Mouse (Mus musculus) embryonic facial prominence, embryonic 11.5 days (tissue): ENCODE results near the gene Rnf222. TPM values are rescaled to one million over a fixed set of nuclear protein-coding genes. Genes with fewer than 3 reads are reported as not detected.
"Not testable (repeated sequence)": the region's sequence is repeated elsewhere in the genome, so short reads cannot be mapped to it uniquely, and the experiment has no call there.

ENCODE experiments used
- ATAC-seq: fragments of 200-750 bp; cut with Nextera tagmentation; replicated peaks from 2 replicates; pipeline ENCODE4 v1.8.0; 2017; ENCODE audit warnings: low read depth; ENCODE audit not compliant: insufficient number of reproducible peaks, low FRiP score, low TSS enrichment
- DNase-seq: peaks from one replicate; pipeline ENCODE4 v3.0.0-alpha.2; 2015; ENCODE audit warnings: low spot score
- H3K27ac ChIP-seq: fragments of 300-500 bp; sonication (generic); replicated peaks from 2 replicates; pipeline ENCODE4 v1.5.1; 2014; ENCODE audit warnings: mild to moderate bottlenecking, low read depth, low read length, control low read depth
- H3K27me3 ChIP-seq: fragments of 300-500 bp; sonication (generic); 2 replicates; pipeline ENCODE4 v1.6.1; 2014; ENCODE audit warnings: mild to moderate bottlenecking, low read length, moderate library complexity, mixed read lengths; ENCODE audit not compliant: control insufficient read depth, insufficient read depth
- H3K36me3 ChIP-seq: fragments of 300-500 bp; sonication (generic); replicated peaks from 2 replicates; pipeline ENCODE4 v1.6.1; 2014; ENCODE audit warnings: low read depth, mild to moderate bottlenecking, low read length, moderate library complexity, mixed read lengths; ENCODE audit not compliant: control insufficient read depth, insufficient read depth
- H3K4me1 ChIP-seq: fragments of 300-500 bp; sonication (generic); 2 replicates; pipeline ENCODE4 v1.6.1; 2014; ENCODE audit warnings: low read length, mixed read lengths; ENCODE audit not compliant: control insufficient read depth, insufficient read depth
- H3K4me2 ChIP-seq: fragments of 300-500 bp; sonication (generic); 2 replicates; pipeline ENCODE4 v1.6.1; 2014; ENCODE audit warnings: low read depth, mild to moderate bottlenecking, control low read depth, low read length, moderate library complexity
- H3K4me3 ChIP-seq: fragments of 300-500 bp; sonication (generic); 2 replicates; pipeline ENCODE4 v1.5.1; 2014; ENCODE audit warnings: low read depth, low read length, control low read depth
- H3K9ac ChIP-seq: fragments of 300-500 bp; sonication (generic); replicated peaks from 2 replicates; pipeline ENCODE4 v1.6.1; 2014; ENCODE audit warnings: mild to moderate bottlenecking, control low read depth, low read length
- H3K9me3 ChIP-seq: fragments of 300-500 bp; sonication (generic); replicated peaks from 2 replicates; pipeline ENCODE4 v1.6.1; 2016; ENCODE audit warnings: mild to moderate bottlenecking, low read length, inconsistent platforms, mixed read lengths; ENCODE audit not compliant: control insufficient read depth
- WGBS: fragments of 180-500 bp; shearing (Covaris S2); extraction: QIAGEN DNeasy Blood & Tissue Kit; methylation state at CpG from one replicate; pipeline ENCODE4 v1.1.7; 2014; 5-methylcytosine and 5-hydroxymethylcytosine counted together
- polyA plus RNA-seq: library from polyadenylated mRNA; unstranded; fragments of >200 nt; fragmentation: Nextera tagmentation; extraction: Ambion mirVana; gene quantifications from 2 replicates; pipeline ENCODE4 v1.2.1, GENCODE M21; 2014

The Rnf222 gene
- polyA plus RNA-seq, 1 experiment from 2014 or later, result 0.11 TPM

GRCm38 (mm10) chr11:68926981-68927380 is 38.6 kb downstream of the Rnf222 start, which contains the start of gene Odf4:
TSS of gene Odf4 (minus strand) at chr11:68927081.
- Histone ChIP-seq H3K36me3 (no peaks in the 10 kb centered on the region), H3K4me3 (no peak within 1 kb of the TSS), H3K9ac (no peak within 1 kb of the TSS), H3K4me1 (no peaks in the 10 kb centered on the region), H3K4me2 (no peak within 1 kb of the TSS), H3K27ac (no peak within 1 kb of the TSS), H3K27me3 (no peaks in the 10 kb centered on the region), H3K9me3 (no peaks in the 10 kb centered on the region)
- ATAC-seq (no peak), DNase-seq (no peak)
- WGBS, result 78% methylated on average over 3 of the region's 3 CpGs

GRCm38 (mm10) chr11:68929947-68930346 is 41.6 kb downstream of the Rnf222 start:
- Histone ChIP-seq H3K27ac (no peak overlapping the region), H3K4me1 (no peaks in the 10 kb centered on the region), H3K9me3 (no peaks in the 10 kb centered on the region), H3K4me3 (no peak overlapping the region), H3K9ac (no peak overlapping the region), H3K4me2 (no peak overlapping the region), H3K27me3 (no peaks in the 10 kb centered on the region), H3K36me3 (no peaks in the 10 kb centered on the region)
- ATAC-seq (no peak), DNase-seq (no peak)
- 81% methylated on average over 6 of the region's 6 CpGs for WGBS

- Histone ChIP-seq H3K4me1 (no peaks in the 10 kb centered on the region), H3K27me3 (no peaks in the 10 kb centered on the region), H3K4me3 (no peak overlapping the region), H3K27ac (no peak overlapping the region), H3K9me3 (no peaks in the 10 kb centered on the region), H3K9ac (no peak overlapping the region; the same call in 1 of the 2 replicates), H3K4me2 (no peak overlapping the region), H3K36me3 (no peaks in the 10 kb centered on the region)
- DNase-seq, result no peak
- 68% methylated on average over 5 of the region's 5 CpGs for WGBS
- no peak for ATAC-seq
Observed at GRCm38 (mm10) chr11:68933885-68934507, 45.6 kb downstream of the Rnf222 start.

- ATAC-seq, H3K9me3 ChIP-seq, H3K27me3 ChIP-seq, H3K9ac ChIP-seq, H3K4me1 ChIP-seq, H3K4me3 ChIP-seq, DNase-seq, H3K36me3 ChIP-seq, H3K4me2 ChIP-seq, H3K27ac ChIP-seq: not testable (repeated sequence)
- 79% methylated on average over 4 of the region's 4 CpGs for WGBS
Observed at GRCm38 (mm10) chr11:68936951-68937350, 48.6 kb downstream of the Rnf222 start.

DNA sequence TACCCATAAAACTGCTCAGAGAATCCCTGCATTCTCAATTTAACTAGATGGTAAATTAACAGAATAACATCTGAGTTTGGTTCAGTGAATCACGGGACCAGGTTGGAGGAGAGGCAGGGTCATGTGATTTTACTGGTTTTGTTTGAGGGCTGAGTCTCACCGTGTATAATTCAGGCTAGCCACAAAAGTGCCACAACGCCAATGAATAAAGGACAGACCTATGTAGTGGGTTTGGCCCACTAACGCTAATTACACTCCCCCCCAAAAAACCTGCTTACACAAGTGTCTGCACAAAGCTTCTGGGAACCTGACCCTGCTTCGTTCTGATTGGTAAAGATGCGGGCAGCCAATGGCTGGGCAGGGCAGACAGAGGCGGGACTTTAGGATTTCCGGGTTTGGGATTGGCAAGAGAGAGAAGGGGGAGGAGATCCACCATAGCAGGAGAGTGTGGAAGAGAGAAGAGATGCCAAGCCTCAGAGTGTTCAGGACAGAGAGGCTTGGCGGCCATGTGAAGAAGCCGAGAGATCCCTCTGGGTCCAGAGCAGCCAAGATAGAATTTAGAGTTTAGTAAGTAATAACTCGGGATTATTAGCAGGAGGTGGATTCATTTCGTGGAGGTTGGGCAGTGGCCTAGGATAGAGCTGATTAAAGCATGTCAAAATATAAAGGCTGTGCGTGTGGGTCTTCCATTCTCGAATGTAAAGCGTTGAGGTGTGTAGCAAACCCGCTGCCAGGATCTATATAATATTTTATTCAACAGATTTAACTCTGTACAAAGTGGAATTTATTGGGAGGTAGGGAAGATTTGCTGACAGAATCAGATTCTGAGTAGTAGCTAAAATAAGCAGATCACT is 51.3 kb downstream of the Rnf222 start:
- H3K9ac ChIP-seq, result peak overlapping the region; percentile 61
- H3K27ac ChIP-seq, result peak overlapping the region; percentile 41; the same call in 1 of the 2 replicates
- 3% methylated on average over 16 of the region's 16 CpGs for WGBS
- no peaks in the 10 kb centered on the region for H3K27me3 ChIP-seq
- peak overlapping the region; percentile 38 for H3K4me2 ChIP-seq
- H3K4me1 ChIP-seq, result no peaks in the 10 kb centered on the region
- no peaks in the 10 kb centered on the region for H3K36me3 ChIP-seq
- H3K9me3 ChIP-seq, result no peaks in the 10 kb centered on the region
- DNase-seq (peak; percentile 94), ATAC-seq (peak; percentile 99)
- peak overlapping the region; percentile 42 for H3K4me3 ChIP-seq

DNA sequence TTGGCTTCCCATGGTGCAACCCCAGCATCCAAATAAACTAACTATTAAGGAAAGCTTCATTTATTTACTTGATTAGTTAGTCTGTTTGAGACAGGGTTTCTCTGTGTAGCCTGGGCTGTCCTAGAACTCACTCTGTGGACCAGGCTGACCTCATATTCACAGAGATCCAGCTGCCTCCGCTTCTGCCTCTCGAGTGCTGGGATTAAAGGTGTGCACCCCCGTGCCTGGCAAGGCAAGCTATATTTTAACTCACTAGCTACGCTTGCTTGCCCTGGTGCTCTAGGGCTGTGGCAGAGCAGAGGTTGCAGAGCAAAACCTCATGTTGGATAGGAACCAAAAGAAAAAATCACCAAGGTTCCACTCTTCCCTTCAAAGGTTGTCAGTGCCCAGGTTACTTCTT is 52.2 kb downstream of the Rnf222 start:
- Histone ChIP-seq H3K36me3 (no peaks in the 10 kb centered on the region), H3K27me3 (no peaks in the 10 kb centered on the region), H3K27ac (no peak overlapping the region), H3K4me3 (peak overlapping the region; percentile 42), H3K4me2 (peak overlapping the region; percentile 38), H3K4me1 (no peaks in the 10 kb centered on the region), H3K9ac (peak overlapping the region; percentile 61), H3K9me3 (no peaks in the 10 kb centered on the region)
- ATAC-seq (no peak), DNase-seq (no peak)
- 60% methylated on average over 4 of the region's 4 CpGs for WGBS

DNA sequence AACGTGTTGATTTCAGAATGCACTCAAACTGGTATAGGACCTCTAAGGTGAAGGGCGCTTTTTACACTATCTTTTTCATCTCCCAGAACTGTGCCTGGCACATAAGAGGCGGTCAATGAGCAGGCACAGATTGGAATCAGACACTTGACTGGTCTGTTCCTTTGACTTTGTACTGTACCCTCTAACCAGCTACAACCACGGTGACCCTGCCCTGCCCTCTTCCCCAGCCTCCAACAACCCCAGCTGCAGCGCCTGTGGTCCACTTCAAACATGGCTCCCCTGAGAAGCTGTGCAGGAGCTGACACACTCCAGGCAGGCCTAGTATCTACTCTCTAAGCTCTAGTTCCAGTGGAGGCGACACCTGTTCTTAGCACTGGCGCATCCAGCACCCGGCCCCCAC is 54.4 kb downstream of the Rnf222 start:
- no peaks in the 10 kb centered on the region; the same call in 1 of the 2 replicates for H3K27me3 ChIP-seq
- no peaks in the 10 kb centered on the region for H3K36me3 ChIP-seq
- H3K9me3 ChIP-seq, result no peaks in the 10 kb centered on the region
- no peak overlapping the region for H3K4me2 ChIP-seq
- no peak overlapping the region for H3K27ac ChIP-seq
- 86% methylated on average over 8 of the region's 8 CpGs for WGBS
- no peaks in the 10 kb centered on the region for H3K4me1 ChIP-seq
- ATAC-seq, result no peak
- DNase-seq, result no peak
- H3K9ac ChIP-seq, result no peak overlapping the region
- no peak overlapping the region for H3K4me3 ChIP-seq

- no peak for DNase-seq
Observed at GRCm38 (mm10) chr11:68945245-68945644, 56.9 kb downstream of the Rnf222 start.

More at GRCm38 (mm10) chr11:68945245-68945644, 56.9 kb downstream of the Rnf222 start:
- Histone ChIP-seq H3K27ac (no peak overlapping the region), H3K9ac (no peak overlapping the region), H3K4me1 (no peaks in the 10 kb centered on the region), H3K36me3 (no peaks in the 10 kb centered on the region), H3K9me3 (no peaks in the 10 kb centered on the region), H3K4me3 (no peak overlapping the region), H3K4me2 (no peak overlapping the region), H3K27me3 (no peaks in the 10 kb centered on the region; the same call in 1 of the 2 replicates)
- 79% methylated on average over 2 of the region's 2 CpGs for WGBS
- ATAC-seq, result no peak
